Mouse (Mus musculus) midbrain, embryonic 10.5 days (tissue): ENCODE data around the gene Ly6g6f. TPM values are rescaled to one million over a fixed set of nuclear protein-coding genes. Genes with fewer than 3 reads are reported as not detected.

Source experiments
- DNase-seq: peaks from one replicate; pipeline ENCODE4 v3.0.0-alpha.2; 2017; ENCODE audit warnings: low spot score
- H3K27ac ChIP-seq: fragments of 300-500 bp; sonication (generic); replicated peaks from 2 replicates; pipeline ENCODE4 v1.5.1; 2016; ENCODE audit warnings: mild to moderate bottlenecking
- H3K27me3 ChIP-seq: fragments of 300-500 bp; sonication (generic); 2 replicates; pipeline ENCODE4 v1.6.1; 2016; ENCODE audit warnings: low read depth, mild to moderate bottlenecking; ENCODE audit not compliant: poor library complexity, severe bottlenecking
- H3K36me3 ChIP-seq: fragments of 300-500 bp; sonication (generic); 2 replicates; pipeline ENCODE4 v1.6.1; 2016; ENCODE audit warnings: mild to moderate bottlenecking, moderate library complexity
- H3K4me1 ChIP-seq: fragments of 300-500 bp; sonication (generic); 2 replicates; pipeline ENCODE4 v1.6.1; 2016
- H3K4me3 ChIP-seq: fragments of 300-500 bp; sonication (generic); 2 replicates; pipeline ENCODE4 v1.5.1; 2016; ENCODE audit warnings: mild to moderate bottlenecking, moderate library complexity
- H3K9me3 ChIP-seq: fragments of 300-500 bp; sonication (generic); replicated peaks from 2 replicates; pipeline ENCODE4 v1.6.1; 2016; ENCODE audit warnings: mild to moderate bottlenecking
- WGBS: fragments of 180-500 bp; shearing (Covaris S2); methylation state at CpG from one replicate; pipeline ENCODE4 v1.1.7; 2016; 5-methylcytosine and 5-hydroxymethylcytosine counted together
- polyA plus RNA-seq: library from polyadenylated mRNA; unstranded; fragments of >200 nt; fragmentation: Nextera tagmentation; extraction: Ambion mirVana; gene quantifications from 2 replicates; pipeline ENCODE4 v1.2.1, GENCODE M21; 2016

Ly6g6f gene
- polyA plus RNA-seq, 1 experiment from 2014 or later, result 0.70 TPM

DNA sequence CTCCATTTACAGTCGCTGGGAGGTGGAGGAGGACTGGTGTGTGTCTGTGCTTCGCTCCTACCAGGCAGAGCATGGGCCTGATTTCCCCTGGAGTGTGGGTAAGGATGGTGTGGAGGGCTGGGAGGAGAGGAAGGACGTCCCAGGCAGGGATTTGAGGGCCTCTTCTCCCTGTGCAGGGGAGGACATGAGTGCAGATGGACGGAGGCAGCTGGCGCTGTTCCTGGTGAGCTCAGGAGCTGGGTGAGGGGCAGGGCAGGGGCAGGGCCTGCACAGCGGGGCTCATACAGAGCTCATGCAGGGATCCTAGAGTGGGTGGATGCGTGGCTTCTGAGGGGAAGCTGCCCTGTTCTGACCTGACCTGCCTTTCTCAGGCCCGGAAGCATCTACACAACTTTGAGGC, 16.9 kb upstream of the Ly6g6f start:
- Histone ChIP-seq H3K4me1 (peaks cover 12% of the 10 kb centered on the region), H3K27me3 (no peaks in the 10 kb centered on the region), H3K36me3 (peaks cover 68% of the 10 kb centered on the region), H3K27ac (no peak overlapping the region), H3K9me3 (no peaks in the 10 kb centered on the region), H3K4me3 (no peak overlapping the region)
- WGBS, result 80% methylated on average over 8 of the region's 8 CpGs
- DNase-seq, result no peak

DNA sequence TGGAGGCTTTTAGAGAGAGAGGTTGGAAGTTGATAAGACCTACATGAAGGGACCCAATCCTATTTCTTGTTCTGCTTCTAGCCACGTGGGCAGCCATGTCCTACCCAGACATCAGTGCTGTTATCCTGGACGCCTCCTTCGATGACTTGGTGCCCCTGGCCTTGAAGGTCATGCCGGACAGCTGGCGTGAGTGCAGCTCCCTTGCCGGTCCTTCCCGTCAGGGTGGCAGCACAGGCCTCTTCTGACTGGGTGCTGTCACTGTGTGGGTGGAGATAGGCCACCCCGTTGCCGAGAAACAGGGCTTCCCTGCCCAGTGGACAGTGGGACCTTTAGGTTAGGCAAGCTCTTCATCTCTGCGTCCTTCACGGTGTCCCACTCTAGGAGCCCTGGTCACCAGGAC, 15.8 kb upstream of the Ly6g6f start:
- 91% methylated on average over 11 of the region's 11 CpGs for WGBS
- H3K4me1 ChIP-seq, result peaks cover 8% of the 10 kb centered on the region
- no peaks in the 10 kb centered on the region for H3K27me3 ChIP-seq
- H3K36me3 ChIP-seq, result peaks cover 79% of the 10 kb centered on the region
- no peak for DNase-seq
- H3K9me3 ChIP-seq, result no peaks in the 10 kb centered on the region
- no peak overlapping the region for H3K4me3 ChIP-seq
- H3K27ac ChIP-seq, result no peak overlapping the region

DNA sequence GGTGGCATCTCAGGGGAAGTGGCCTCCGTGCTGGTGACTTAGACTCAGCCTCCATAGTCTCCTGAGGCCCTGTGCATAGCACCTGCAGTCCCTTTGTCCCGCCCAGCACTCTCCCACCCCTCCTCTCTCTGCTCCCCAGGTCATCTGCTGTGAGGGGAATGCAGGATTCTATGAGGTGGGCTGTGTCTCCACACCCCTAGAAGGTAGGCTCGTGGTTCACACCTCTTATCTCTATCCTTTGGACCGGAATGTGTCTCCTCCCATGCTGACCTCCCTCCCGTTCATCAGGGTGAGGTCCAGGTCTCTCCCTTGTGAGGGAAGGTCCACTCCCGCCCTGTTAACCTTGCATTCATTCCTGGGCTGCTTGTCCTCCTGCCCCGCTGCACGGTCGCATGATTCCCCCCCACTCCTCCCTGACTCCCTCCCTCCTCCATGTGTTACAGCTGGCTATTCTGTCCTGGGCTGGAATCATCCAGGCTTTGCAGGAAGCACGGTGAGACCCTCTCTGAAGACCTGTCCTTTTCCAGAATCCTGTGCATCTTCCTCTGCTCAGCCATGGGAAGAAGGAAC, 14.9 kb upstream of the Ly6g6f start:
- Histone ChIP-seq H3K4me3 (no peak overlapping the region), H3K9me3 (no peaks in the 10 kb centered on the region), H3K27ac (no peak overlapping the region), H3K36me3 (peaks cover 88% of the 10 kb centered on the region), H3K4me1 (no peaks in the 10 kb centered on the region), H3K27me3 (no peaks in the 10 kb centered on the region)
- no peak for DNase-seq
- WGBS, result 77% methylated on average over 10 of the region's 10 CpGs

DNA sequence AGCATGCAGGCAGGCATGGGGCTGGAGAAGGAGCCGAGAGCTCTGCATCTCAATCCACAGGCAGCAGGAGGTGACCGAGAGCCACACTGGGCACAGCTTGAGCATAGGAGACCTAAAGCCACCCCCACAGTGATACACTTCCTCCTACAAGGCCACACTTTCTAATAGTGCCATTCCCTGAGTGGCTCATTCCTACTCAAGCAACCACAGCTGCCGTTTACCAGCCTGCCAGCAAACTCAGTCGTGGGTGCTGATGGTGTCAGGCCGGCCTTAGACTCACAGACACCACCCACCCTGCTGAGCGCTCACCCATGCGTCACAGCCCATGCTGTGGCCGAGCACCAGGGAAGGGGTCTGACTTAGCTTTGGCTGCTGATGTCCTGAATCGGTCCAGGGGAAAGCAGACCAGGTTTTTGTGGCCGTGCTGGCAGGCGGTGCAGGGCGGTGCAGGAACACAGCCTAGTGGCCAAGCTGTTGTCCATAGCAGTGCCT, 11.8 kb upstream of the Ly6g6f start:
- Histone ChIP-seq H3K36me3 (peaks cover 99% of the 10 kb centered on the region), H3K4me1 (no peaks in the 10 kb centered on the region), H3K4me3 (no peak overlapping the region), H3K27me3 (no peaks in the 10 kb centered on the region), H3K27ac (no peak overlapping the region), H3K9me3 (no peaks in the 10 kb centered on the region)
- no peak for DNase-seq
- WGBS, result 74% methylated on average over 12 of the region's 12 CpGs

DNA sequence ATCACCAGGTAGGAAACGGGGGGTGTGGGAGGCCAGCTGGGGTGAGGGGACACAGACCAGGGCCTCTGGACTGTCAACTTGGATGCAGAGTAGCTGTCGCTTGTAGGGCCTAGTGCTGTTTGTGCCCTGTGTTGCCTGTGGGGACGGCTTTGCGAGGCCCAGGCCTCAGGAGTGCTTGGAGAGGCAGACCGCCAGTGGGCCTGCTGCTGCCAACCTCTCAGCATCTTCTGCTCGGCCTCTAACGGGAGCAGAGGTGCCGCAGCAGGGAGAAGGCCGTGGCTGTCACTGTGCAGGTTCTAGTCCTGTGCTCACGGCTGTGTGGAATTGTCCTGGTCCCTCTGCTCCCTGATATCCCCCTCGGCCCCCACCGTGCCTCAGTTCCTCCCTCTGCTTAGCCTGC, 11.2 kb upstream of the Ly6g6f start:
- peaks cover 99% of the 10 kb centered on the region for H3K36me3 ChIP-seq
- no peaks in the 10 kb centered on the region for H3K4me1 ChIP-seq
- H3K27me3 ChIP-seq, result no peaks in the 10 kb centered on the region
- H3K4me3 ChIP-seq, result no peak overlapping the region
- H3K9me3 ChIP-seq, result no peaks in the 10 kb centered on the region
- DNase-seq, result no peak
- H3K27ac ChIP-seq, result no peak overlapping the region
- 82% methylated on average over 12 of the region's 12 CpGs for WGBS

DNA sequence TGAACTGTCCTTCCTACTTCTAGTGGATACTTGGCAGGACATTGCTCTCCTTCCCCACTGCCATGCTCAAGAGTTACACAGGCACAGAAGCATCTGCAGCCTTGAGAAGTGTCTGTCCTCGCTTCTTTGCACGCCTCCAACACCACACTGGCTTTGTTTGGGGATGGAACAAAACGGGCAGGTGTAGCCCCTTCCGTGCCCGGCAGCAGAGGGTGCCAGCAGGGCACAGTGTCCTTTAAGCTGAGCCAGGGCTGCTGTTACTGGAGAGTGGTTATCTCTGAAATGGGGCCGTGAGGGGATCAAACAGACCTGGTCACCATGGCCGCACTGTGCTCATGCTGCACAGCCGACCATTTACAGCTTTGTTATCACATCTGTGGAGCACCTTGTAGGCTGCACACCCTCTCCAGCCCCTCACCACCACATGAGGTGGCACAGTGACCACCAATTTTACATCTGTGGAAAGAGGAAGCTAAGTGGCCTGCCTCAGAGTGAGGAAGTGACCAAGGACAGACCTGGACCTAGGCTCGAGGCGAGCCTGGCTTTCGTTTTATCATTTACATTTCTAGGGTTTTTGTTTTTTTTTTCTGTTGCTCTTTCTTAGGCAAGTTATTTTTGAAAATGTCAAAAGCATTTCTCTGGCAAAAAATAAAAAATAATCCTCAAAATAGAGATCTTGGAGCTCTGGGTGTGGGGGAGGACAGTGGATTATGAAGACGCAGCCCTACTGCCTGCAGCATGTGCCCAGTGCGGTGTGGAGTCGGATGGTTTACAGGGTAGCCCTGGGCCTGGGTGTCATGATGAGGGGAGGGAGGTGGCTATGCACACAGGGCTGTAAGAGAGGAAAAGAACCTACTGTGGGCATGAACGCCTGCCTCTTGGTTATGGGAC, 9.3 kb upstream of the Ly6g6f start:
- no peak for DNase-seq
- no peak overlapping the region for H3K4me3 ChIP-seq
- no peaks in the 10 kb centered on the region for H3K27me3 ChIP-seq
- no peaks in the 10 kb centered on the region for H3K9me3 ChIP-seq
- WGBS, result 91% methylated on average over 15 of the region's 15 CpGs
- H3K27ac ChIP-seq, result no peak overlapping the region
- peaks cover 12% of the 10 kb centered on the region for H3K4me1 ChIP-seq
- peaks cover 93% of the 10 kb centered on the region for H3K36me3 ChIP-seq

DNA sequence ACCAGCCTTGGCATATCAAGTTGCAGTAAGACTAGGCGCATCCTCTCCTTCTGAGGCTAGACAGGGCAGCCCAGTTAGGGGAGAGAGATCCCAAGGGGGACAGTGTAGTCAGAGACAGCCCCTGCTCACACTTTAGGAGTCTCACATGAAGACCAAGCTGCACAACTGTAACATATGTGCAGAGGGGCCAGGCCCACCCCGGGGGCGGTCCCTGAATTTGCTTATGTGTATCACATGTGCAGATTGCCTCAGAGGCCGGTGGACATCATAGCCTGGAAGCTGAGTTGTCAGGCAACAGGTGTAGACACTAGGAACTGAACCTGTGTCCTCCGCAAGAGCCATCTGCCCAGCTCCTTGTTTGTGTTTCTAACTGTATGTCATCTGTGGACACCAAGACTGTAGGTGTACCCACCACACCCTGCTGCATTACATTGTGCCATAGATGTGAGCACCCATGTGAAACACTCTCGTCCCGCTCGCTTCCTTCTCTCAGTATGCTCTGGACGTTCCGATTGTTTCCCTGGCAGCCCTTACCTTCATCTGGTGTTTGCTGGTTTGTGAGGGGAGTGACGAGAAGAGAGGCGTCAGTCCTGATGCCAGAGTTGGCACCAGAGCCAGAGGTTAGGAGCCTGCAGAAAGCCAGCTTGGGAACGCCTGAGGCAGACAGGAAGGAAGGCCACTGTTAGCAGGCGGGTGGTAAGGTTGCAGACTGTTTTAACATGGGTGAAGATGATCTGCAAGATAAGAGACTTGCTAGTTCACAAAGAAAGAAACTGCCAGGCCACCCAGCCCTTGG, 7.2 kb upstream of the Ly6g6f start:
- WGBS, result 91% methylated on average over 14 of the region's 14 CpGs
- Histone ChIP-seq H3K4me3 (no peak overlapping the region), H3K4me1 (peaks cover 14% of the 10 kb centered on the region), H3K9me3 (no peaks in the 10 kb centered on the region), H3K27ac (no peak overlapping the region), H3K36me3 (peaks cover 73% of the 10 kb centered on the region), H3K27me3 (no peaks in the 10 kb centered on the region)
- DNase-seq, result no peak

DNA sequence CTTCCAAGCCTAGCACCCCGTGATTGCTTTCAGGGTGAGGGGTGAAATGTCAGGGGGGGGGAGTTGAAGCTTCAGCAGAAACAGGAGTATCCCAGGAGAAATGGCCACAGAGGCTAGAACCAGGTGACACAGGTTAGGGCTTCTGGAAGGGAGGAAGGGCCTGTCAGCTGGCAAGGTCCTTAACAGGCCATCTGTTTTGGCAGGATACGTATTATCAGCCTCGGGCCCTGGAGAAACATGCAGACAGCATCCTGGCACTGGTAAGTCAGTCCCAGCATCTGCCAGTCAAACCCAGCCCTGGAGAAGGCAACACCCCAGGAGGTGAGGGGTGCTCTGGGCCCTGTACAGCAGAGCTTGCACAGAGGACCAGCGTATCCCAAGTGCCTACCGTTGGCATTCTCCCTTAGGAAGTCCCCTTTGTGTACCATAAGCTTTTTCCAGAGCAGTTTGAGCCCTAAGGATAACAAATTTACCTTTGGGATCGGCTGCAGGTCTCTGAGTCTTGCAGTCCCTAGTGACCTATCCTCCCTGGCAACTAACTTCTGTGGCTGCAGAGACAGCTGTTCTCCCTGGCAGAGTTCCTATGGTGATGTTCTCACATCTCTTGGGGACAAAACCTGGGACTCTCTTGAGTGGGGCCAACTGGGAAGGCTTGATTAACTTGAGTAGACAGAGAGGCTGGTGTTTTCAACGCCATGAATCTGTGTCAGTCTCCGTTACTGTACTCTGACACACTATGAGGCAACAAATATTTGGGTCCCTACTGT, 4.9 kb upstream of the Ly6g6f start:
- no peaks in the 10 kb centered on the region for H3K27me3 ChIP-seq
- WGBS, result 81% methylated on average over 8 of the region's 8 CpGs
- H3K27ac ChIP-seq, result peak overlapping the region; percentile 99; the same call in 1 of the 2 replicates
- peak overlapping the region; percentile 82 for H3K4me3 ChIP-seq
- no peaks in the 10 kb centered on the region for H3K9me3 ChIP-seq
- H3K36me3 ChIP-seq, result peaks cover 50% of the 10 kb centered on the region
- peaks cover 14% of the 10 kb centered on the region for H3K4me1 ChIP-seq
- no peak for DNase-seq

DNA sequence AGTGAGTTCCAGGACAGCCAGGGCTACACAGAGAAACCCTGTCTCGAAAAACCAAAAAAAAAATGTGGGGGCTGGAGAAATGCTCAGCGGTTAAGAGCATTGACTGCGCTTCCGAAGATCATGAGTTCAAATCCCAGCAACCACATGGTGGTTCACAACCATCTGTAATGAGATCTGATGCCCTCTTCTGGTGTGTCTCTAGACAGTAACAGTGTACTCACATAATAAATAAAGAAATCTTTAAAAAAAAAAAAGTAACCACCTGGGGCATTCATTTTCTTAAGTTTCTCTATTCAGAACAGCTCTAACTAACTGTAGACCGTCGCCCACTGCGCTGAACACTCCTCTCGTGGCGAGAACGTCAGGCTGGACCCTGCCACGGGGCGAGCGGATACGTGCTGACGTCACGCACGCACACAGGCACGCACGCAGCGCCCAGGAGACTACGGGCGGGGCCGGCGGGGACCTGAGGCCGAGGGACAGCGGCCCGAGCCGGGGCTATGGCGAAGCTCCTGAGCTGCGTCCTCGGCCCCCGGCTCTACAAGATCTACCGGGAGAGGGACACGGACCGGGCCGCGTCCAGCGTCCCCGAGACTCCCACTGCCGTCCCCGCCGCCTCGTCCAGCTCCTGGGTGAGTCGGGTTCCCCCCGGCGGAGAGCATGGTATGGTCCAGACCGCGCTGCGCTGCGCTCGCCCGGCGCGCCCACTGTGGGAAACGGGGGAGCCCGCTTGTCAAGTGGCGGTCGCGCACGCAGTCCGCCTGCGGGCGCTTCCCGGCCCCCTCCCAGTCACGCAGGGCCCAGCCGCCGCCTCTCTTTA, 3.6 kb upstream of the Ly6g6f start, which contains the start of gene Abhd16a:
TSS of gene Abhd16a (plus strand) at position 439 of the 820 bp plus-strand sequence.
- WGBS, result 3% methylated on average over 67 of the region's 67 CpGs
- peak; percentile 95 for DNase-seq
- peaks cover 14% of the 10 kb centered on the region for H3K4me1 ChIP-seq
- H3K36me3 ChIP-seq, result peaks cover 37% of the 10 kb centered on the region
- peak within 1 kb of the TSS; percentile 82 for H3K4me3 ChIP-seq
- H3K27me3 ChIP-seq, result no peaks in the 10 kb centered on the region
- H3K27ac ChIP-seq, result peak within 1 kb of the TSS; percentile 99
- no peaks in the 10 kb centered on the region for H3K9me3 ChIP-seq

DNA sequence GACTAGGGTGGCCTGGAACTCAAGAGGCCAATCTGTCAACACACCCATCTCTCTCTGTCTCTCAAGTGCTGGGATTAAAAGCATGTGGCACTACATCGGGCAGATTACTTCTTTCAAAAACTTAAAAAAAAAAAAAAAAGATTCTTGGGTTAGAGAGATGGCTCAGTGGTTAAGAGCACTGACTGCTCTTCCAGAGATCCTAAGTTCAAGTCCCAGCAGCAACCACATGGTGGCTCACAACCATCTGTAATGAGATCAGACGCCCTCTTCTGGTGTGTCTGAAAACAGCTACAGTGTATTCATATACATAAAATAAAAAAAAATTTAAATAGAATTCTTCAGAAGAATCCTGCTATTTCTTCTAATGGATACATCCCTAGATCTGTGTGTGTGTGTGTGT, 2.7 kb upstream of the Ly6g6f start:
- Histone ChIP-seq H3K9me3 (no peaks in the 10 kb centered on the region), H3K27ac (no peak overlapping the region)

DNA sequence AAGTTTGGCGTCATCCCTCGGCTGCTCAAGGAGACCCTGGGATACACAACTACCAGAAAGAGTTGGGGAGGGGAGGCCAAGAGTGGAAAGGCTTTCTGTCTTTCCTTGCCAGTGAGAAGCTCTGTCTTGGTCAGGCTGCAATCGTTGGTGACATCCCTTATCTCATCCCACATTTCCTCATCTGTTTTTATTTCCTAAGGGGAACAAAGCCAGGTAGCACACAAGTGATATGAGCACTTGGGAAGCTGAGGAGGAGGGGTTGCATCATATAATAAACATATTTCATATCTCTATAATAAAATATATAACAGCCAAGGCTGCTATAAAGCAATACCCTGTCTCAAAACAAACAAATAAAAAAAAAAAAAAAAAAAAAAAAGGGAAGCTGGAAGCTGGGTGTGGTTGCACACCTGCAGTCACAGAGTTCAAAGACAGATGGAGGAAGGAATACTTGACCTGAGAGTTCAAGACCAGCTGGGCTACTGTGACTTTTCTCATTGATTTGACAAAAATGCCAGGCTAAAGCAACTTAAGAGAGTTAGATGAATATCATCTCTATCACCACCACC, 1.4 kb downstream of the Ly6g6f start:
- H3K4me1 ChIP-seq, result peaks cover 3% of the 10 kb centered on the region; the same call in 1 of the 2 replicates
- H3K9me3 ChIP-seq, result no peaks in the 10 kb centered on the region
- no peak overlapping the region for H3K4me3 ChIP-seq
- H3K27me3 ChIP-seq, result 0 out of 2 replicates have a peak, but pooled peaks cover under 1% of the 10 kb centered on the region
- no peaks in the 10 kb centered on the region for H3K36me3 ChIP-seq
- no peak overlapping the region for H3K27ac ChIP-seq
- WGBS, result 86% methylated on average over 3 of the region's 3 CpGs
- DNase-seq, result no peak

More for the DNA sequence above, 2.7 kb upstream of the Ly6g6f start:
- H3K4me1 ChIP-seq, result peaks cover 14% of the 10 kb centered on the region
- peaks cover 28% of the 10 kb centered on the region for H3K36me3 ChIP-seq
- H3K4me3 ChIP-seq, result no peak overlapping the region
- no peaks in the 10 kb centered on the region for H3K27me3 ChIP-seq
- WGBS, result 57% methylated on average over 2 of the region's 2 CpGs
- no peak for DNase-seq
